In the genomic region with DNA sequence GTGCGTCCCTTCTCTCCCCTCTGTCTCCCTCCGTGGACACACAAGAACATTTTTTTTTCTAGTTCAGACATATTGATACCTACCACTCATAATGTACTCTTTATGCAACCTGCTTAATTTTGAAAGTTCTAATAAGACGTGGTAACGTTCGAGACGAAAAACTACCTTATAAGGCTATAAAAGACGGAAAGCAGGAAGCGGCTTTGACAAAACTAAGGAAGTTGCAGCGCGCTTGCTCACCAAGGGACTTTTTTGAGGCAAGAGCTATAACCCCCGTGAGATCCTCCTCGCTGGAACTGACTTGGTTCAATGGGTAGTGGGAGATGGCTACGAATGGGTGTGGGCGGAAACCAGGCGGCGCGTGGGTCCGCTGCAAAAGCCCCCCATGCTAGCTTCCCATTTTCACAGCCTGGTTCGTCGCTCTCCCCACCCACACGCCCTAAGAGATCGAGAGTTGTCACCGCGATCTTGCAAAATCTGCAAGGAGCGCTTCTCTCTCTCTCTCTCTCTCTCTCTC, we compare ENCODE assay signal across 8 mouse cellular contexts. TPM values are rescaled to one million over a fixed set of nuclear protein-coding genes. Genes with fewer than 3 reads are reported as not detected.
DNase-seq lines count a peak whose midpoint lies in the region; ATAC-seq and TF ChIP-seq lines count a peak whose summit lies in the region.

No protein-coding gene starts in this region.

- WGBS in hindbrain, embryonic 13.5 days = under 1% methylated on average over 25 of the region's 25 CpGs

- in situ Hi-C loops in ES-E14 (cut with MboI; ENCODE audit: low sequenced_read_pairs in 2 of 2, unreplicated experiment in 2 of 2) = no loop called here

- peak overlapping the region; percentile 97 for H3K27ac ChIP-seq in ES-E14 (ENCODE audit: insufficient read depth, low read depth, low read length, poor library complexity, severe bottlenecking)
- peak overlapping the region; percentile 99 for H3K27ac ChIP-seq in hindbrain, embryonic 13.5 days

- DNase-seq in ES-E14 (ENCODE audit: low read depth, low spot score) = peak; percentile 15
- peak; percentile 57 for DNase-seq in c-Kit-positive CD71-negative TER-119-negative erythroid progenitor cells, embryonic 14.5 days (ENCODE audit: low read depth)
- DNase-seq in frontal cortex, adult 2 months (ENCODE audit: extremely low spot score in 1 of 2, low spot score in 1 of 2) = peak; percentile 14 to 51
- peak; percentile 42 to 55 for DNase-seq in layer of hippocampus, postnatal 36 days
- DNase-seq in lung, postnatal 25 days (ENCODE audit: low spot score) = peak; percentile 82
- DNase-seq in retina, postnatal 1 day = peak; percentile 53
- DNase-seq in thymus, postnatal 4 days = peak; percentile 69

- ATAC-seq in hindbrain, embryonic 13.5 days (ENCODE audit: low FRiP score) = peak; percentile 35

- no peaks in the 10 kb centered on the region; the same call in 1 of the 2 replicates for H3K36me3 ChIP-seq in ES-E14 (ENCODE audit: control insufficient read depth, insufficient read depth, low read length, poor library complexity, severe bottlenecking)
- no peaks in the 10 kb centered on the region for H3K36me3 ChIP-seq in hindbrain, embryonic 13.5 days

- H3K27me3 ChIP-seq in hindbrain, embryonic 13.5 days = no peaks in the 10 kb centered on the region

- H3K4me3 ChIP-seq in ES-E14 (ENCODE audit: insufficient read depth in 1 of 2, low read depth in 1 of 2, low read length in 2 of 2, poor library complexity in 1 of 2, severe bottlenecking in 1 of 2) = peak overlapping the region; percentile 81 to 100
- H3K4me3 ChIP-seq in hindbrain, embryonic 13.5 days = peak overlapping the region; percentile 82

- no peaks in the 10 kb centered on the region for H3K9me3 ChIP-seq in ES-E14 (ENCODE audit: control insufficient read depth, insufficient read depth, low read depth, low read length)
- H3K9me3 ChIP-seq in hindbrain, embryonic 13.5 days = no peaks in the 10 kb centered on the region

- H3K4me2 ChIP-seq in hindbrain, embryonic 13.5 days = peak overlapping the region; percentile 70

- H3K4me1 ChIP-seq in ES-E14 (ENCODE audit: control insufficient read depth in 2 of 2, insufficient read depth in 2 of 2, low read length in 2 of 2, poor library complexity in 1 of 2) = peaks cover 4 to 10% of the 10 kb centered on the region in 2 experiments; a peak in 3 of 4 replicates
- peaks cover 27% of the 10 kb centered on the region for H3K4me1 ChIP-seq in hindbrain, embryonic 13.5 days (replicated peaks)

- H3K9ac ChIP-seq in ES-E14 (ENCODE audit: insufficient read depth, low read depth, low read length, poor library complexity, severe bottlenecking) = peak overlapping the region; percentile 100
- peak overlapping the region; percentile 93 for H3K9ac ChIP-seq in hindbrain, embryonic 13.5 days

TF ChIP-seq in ES-E14, 5 proteins besides CTCF, POLR2A, EP300 and RAD21:
- no peak for TF ChIP-seq CHD2 (IDR thresholded peaks at IDR 0.05; ENCODE audit: low read depth, low read length)
- TF ChIP-seq MAFK (IDR thresholded peaks at IDR 0.05; ENCODE audit: insufficient read depth, low read depth, low read length) = no peak
- no peak for TF ChIP-seq HCFC1 (IDR thresholded peaks at IDR 0.05; ENCODE audit: borderline replicate concordance, insufficient read depth, low read length)
- TF ChIP-seq ZC3H11A (IDR thresholded peaks at IDR 0.05; ENCODE audit: borderline replicate concordance, low read depth, low read length) = no peak
- no peak for TF ChIP-seq ZNF384 (IDR thresholded peaks at IDR 0.05; ENCODE audit: low read depth, low read length)
TF ChIP-seq in ES-E14: peak in this region for 0.

RNA-seq across cellular contexts. Expression of a gene that starts 1.0 kb away (rescaled TPM):
- 92.2 and 159 TPM in 2 replicates for total RNA-seq in ES-E14 (2012; rRNA removed)
- 98.4 and 107 TPM in 2 replicates for polyA plus RNA-seq in frontal cortex, adult 2 months (2012; rRNA removed)
- 245 and 248 TPM in 2 replicates for polyA plus RNA-seq in hindbrain, embryonic 13.5 days (2015; fragmentation: Nextera tagmentation; extraction: Ambion mirVana)
- 100 to 1,000 TPM; 343 to 347 TPM for total RNA-seq in layer of hippocampus, postnatal 36 days (2021)

Comparison
In these comparisons a context has a peak if more than half of its experiments do, and no peak if none do; other contexts are left out.
1. Peak in every context shown above with its lines: DNase-seq, ATAC-seq, H3K4me3 ChIP-seq and H3K27ac ChIP-seq.
2. DNase-seq: peak in every context shown above with its lines; median percentile 82 in lung, postnatal 25 days; 69 in thymus, postnatal 4 days; 57 in c-Kit-positive CD71-negative TER-119-negative erythroid progenitor cells, embryonic 14.5 days; 53 in retina, postnatal 1 day; 48 in layer of hippocampus, postnatal 36 days; 32 in frontal cortex, adult 2 months; 15 in ES-E14.